Mouse (Mus musculus) brain, embryonic 14.5 days (tissue): ENCODE results near the gene Psapl1. TPM values are rescaled to one million over a fixed set of nuclear protein-coding genes. Genes with fewer than 3 reads are reported as not detected.
"Not testable (repeated sequence)": the region's sequence is repeated elsewhere in the genome, so short reads cannot be mapped to it uniquely, and the experiment has no call there.

Experiments
- DNase-seq: peaks from one replicate; pipeline ENCODE4 v3.0.0-alpha.2; 2011; ENCODE audit warnings: low read depth
- CTCF ChIP-seq: fragments of 200-500 bp; IDR thresholded peaks from 2 replicates; pipeline ENCODE4 v1.5.1; 2012; ENCODE audit warnings: inconsistent platforms, mild to moderate bottlenecking, moderate library complexity, borderline replicate concordance; ENCODE audit not compliant: insufficient read depth, insufficient read length; ENCODE audit errors: extremely low read depth
- POLR2A ChIP-seq: fragments of 200-500 bp; IDR thresholded peaks from 2 replicates; pipeline ENCODE4 v1.6.1; 2012; ENCODE audit warnings: mild to moderate bottlenecking, inconsistent platforms, borderline replicate concordance; ENCODE audit not compliant: poor library complexity, insufficient read depth, insufficient read length, severe bottlenecking; ENCODE audit errors: extremely low read depth
- polyA plus RNA-seq: library from polyadenylated mRNA; depleted of rRNA; stranded (reverse); fragments of >200 nt; gene quantifications from 2 replicates; pipeline ENCODE4 v1.2.3, GENCODE M21; 2012

Gene Psapl1
- polyA plus RNA-seq, 1 experiment: not detected

DNA sequence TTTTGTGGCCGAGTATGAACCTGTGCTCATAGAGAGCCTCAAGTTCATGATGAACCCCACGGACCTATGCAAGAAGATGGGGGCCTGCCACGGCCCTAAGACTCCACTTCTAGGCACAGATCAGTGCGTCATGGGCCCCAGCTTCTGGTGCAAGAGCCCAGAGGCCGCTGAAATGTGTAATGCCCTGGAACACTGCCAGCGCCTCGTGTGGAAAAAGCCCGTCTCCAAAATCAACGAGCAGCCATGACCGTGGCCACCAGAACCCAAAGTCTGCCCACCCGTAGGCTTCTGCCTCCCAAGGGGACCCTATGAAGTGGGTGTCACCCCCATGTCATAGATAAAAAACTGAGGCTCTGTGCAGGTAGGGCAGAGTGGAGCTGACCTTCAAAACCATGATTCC lies 1.6 kb downstream of the Psapl1 start:
- no peak for DNase-seq
- no peak for TF ChIP-seq CTCF
- no peak for TF ChIP-seq POLR2A

DNA sequence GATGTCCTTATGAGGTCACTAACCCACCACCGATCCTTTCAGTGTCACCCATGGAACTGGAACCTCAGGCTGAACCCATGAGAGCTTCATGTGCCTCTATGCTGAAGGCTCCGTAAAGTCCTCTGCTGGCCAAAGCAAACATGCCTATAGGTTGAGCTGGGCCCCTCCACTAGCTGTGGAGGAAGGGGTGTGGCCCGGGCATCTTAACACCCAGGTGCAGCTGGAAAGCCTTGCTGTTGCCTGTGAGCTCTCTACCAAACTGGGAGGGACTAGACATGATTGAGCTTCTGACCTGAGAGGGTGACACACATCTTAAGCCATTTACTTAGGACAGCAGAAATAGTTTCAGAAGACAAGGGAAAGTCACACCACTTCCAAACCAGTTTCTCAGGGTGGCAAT lies 5.0 kb downstream of the Psapl1 start:
- no peak for DNase-seq
- TF ChIP-seq CTCF (no peak), POLR2A (no peak)

- peak; percentile 79 for DNase-seq
- 0 out of 2 replicates have a peak, but pooled peaks have one; percentile 9 for TF ChIP-seq CTCF
- no peak for TF ChIP-seq POLR2A
Measured at GRCm38 (mm10) chr5:36213310-36213709, 9.5 kb downstream of the Psapl1 start.

- peak; percentile 54 for DNase-seq
- no peak for TF ChIP-seq CTCF
- TF ChIP-seq POLR2A: no peak
Measured at GRCm38 (mm10) chr5:36220105-36220504, 16.3 kb downstream of the Psapl1 start.

DNA sequence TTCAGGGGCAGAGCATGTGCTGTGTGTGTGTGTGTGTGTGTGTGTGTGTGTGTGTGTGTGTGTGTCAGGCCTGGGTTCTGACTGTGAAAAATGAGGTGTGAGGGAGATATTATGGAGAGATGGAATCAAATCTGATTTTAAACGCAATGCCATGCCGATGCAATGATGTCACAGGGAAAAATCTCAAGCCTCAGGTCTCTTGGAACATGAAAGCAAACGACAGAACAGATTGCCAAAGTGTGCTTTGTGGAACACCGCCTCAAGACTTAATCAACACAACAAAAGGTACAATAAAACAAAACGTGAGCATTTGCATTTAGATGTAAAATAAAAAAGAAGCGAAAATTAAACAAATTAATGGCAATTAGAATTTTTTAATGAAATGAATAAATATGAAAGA lies 16.8 kb downstream of the Psapl1 start:
- TF ChIP-seq POLR2A (no peak), CTCF (no peak)
- DNase-seq: peak; percentile 51

GRCm38 (mm10) chr5:36223787-36224186 lies 20.0 kb downstream of the Psapl1 start:
- peak; percentile 68 for DNase-seq
- TF ChIP-seq POLR2A (no peak), CTCF (peak; percentile 66; the same call in 1 of the 2 replicates)

DNA sequence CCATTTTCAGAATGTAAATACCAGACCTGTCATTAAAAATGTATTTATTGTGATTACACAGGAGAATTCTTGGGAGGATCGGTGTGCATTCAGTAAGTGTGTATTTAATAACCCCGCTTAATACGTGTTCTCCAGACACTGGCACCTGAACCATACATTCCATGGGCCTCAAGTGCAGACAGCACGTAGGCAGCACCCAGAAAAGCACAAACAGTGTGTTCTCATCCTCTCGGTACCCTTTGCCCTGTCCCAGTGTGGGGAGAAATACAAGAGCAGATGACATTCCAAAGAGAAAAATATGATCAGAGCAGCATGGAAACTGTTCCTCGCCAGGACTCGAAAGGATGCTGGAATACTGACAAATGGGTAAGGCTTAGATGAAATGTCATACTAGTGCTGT lies 22.0 kb downstream of the Psapl1 start:
- peak; percentile 12 for DNase-seq
- TF ChIP-seq POLR2A (no peak), CTCF (no peak)

DNA sequence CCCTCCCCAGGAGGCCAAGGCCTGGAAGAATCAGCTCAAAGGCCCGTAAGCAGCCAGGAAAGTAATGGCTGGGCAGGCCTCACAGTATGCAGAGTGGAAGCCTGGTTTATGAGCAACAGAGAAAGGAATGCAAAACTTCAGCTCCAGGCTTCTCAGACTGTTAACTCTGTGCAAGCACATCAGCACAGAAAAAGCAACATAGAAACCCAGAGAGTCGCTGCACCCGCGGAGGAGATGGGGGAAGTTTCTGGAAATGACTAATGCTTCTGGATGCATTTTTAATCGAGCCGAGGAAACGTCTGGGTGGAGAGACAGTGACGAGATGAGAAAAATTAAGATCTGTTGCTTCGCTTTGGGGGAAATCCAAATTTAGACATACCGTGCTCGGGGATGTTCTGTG lies 22.5 kb downstream of the Psapl1 start:
- peak; percentile 30 for DNase-seq
- no peak for TF ChIP-seq CTCF
- no peak for TF ChIP-seq POLR2A

DNA sequence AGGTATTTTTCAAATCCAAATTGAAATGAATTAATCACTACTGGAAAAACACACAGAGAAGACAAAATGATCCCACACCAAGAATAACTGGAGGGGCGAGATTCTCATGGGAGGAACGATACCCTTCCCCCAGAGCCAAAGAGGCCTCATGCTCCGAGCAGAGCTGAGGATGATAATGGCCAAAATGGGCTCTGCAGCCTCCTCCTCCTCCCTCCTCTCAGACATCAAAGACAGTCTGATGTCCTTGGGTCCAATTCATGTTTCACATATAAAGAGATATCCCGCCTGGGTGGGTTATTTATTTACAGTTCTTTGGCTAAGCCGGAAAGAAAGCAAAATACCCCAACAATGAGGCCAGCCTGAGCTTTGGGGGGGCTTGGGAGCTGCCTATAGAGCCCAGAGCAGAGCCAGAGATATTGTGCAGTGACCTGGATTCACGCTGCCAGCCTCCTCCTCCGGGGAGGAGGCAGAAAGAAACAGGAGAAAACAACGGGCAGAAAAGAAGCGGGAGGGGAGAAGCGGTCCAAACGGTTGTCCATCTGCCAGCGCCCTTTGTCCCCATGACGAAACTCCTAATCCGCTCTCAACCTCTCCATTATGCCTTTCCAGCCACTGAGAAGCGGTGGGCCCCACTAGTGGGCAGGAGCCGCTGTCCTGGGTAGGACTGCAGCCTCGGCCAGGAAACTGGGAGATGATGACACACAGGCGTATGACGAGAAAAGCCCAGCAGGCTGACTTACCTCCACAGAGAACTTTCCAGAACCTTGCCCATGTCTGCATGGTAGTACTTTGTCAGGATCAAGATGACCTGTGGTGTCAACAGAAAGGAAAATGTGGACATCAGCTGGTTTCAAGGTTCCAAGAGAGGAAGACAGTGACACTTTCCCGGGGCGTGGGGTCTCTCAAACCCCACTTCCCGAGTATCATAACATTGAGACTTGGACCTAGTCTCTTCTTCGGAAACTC lies 24.9 kb downstream of the Psapl1 start:
- DNase-seq: peak; percentile 85
- TF ChIP-seq POLR2A: no peak
- TF ChIP-seq CTCF: no peak

DNA sequence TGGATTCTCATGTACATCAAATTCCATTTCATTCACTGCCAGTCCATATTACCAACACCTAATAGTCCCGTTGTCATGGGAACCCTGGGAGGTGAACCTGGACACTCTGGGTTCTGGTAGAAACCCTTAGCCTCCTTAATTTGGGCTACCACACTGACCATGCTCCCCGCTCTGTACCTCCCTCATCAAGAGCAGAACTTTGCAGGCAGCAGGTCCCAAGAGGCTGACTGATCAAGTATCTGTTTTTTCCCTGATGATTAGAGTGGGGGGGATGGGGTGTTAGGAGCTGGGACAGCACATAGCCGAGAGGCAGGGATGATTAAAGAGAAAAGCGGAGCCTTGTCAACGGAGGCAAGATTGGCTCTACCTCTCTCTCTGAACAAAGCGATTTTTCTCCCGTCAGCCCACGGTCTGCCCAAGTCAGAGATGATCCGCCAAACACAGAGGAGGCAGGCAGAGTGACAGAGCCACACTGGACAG lies 26.5 kb downstream of the Psapl1 start:
- peak; percentile 77 for DNase-seq
- TF ChIP-seq POLR2A (no peak), CTCF (no peak)

- not testable (repeated sequence) for DNase-seq
Measured at GRCm38 (mm10) chr5:36237526-36237925, 33.7 kb downstream of the Psapl1 start.

GRCm38 (mm10) chr5:36248022-36248421 lies 44.2 kb downstream of the Psapl1 start:
- no peak for TF ChIP-seq CTCF
- TF ChIP-seq POLR2A: no peak

GRCm38 (mm10) chr5:36252746-36253504 lies 49.1 kb downstream of the Psapl1 start:
- no peak for DNase-seq

More at GRCm38 (mm10) chr5:36248022-36248421, 44.2 kb downstream of the Psapl1 start:
- no peak for DNase-seq

More at GRCm38 (mm10) chr5:36252746-36253504, 49.1 kb downstream of the Psapl1 start:
- TF ChIP-seq CTCF (no peak), POLR2A (no peak)
